Mouse (Mus musculus) T-helper 1 cell (primary cell): ENCODE results near the gene Pcdh7.
"Not testable (repeated sequence)": the region's sequence is repeated elsewhere in the genome, so short reads cannot be mapped to it uniquely, and the experiment has no call there.

ENCODE experiments used
- in situ Hi-C: fragments of 300-600 bp; cut with MboI, MseI; formaldehyde crosslinking; loops from one replicate; pipeline ENCODE4 v1.15.1; 2025; ENCODE audit warnings: high pct_unique_total_duplicates

Gene Pcdh7

GRCm38 (mm10) chr5:58108665-58109364, 391.0 kb downstream of the Pcdh7 start:
- in situ Hi-C loops: no loop called here

- in situ Hi-C loops: no loop called here
Observed at GRCm38 (mm10) chr5:58116096-58116495, 398.3 kb downstream of the Pcdh7 start.

- in situ Hi-C loops: no loop called here
Observed at GRCm38 (mm10) chr5:58117896-58118295, 400.1 kb downstream of the Pcdh7 start.

- in situ Hi-C loops: no loop called here
Observed at GRCm38 (mm10) chr5:58118930-58119611, 401.3 kb downstream of the Pcdh7 start.

GRCm38 (mm10) chr5:58143897-58144296, 426.1 kb downstream of the Pcdh7 start:
- in situ Hi-C loops: no loop called here

- in situ Hi-C loops: no loop called here
Observed at GRCm38 (mm10) chr5:58153966-58154365, 436.2 kb downstream of the Pcdh7 start.

- in situ Hi-C loops: no loop called here
Observed at GRCm38 (mm10) chr5:58172218-58172617, 454.5 kb downstream of the Pcdh7 start.

GRCm38 (mm10) chr5:58174335-58174734, 456.6 kb downstream of the Pcdh7 start:
- in situ Hi-C loops: not testable (repeated sequence)

GRCm38 (mm10) chr5:58175532-58175931, 457.8 kb downstream of the Pcdh7 start:
- in situ Hi-C loops: no loop called here
